Mouse (Mus musculus): ENCODE data around the gene Ccdc121.
A peak's percentile ranks its signal among the peaks of the same experiment; 100 is the strongest.

Gene Ccdc121

GRCm38 (mm10) chr1:181511307-181511706, at the start of gene Ccdc121:
TSS of gene Ccdc121 (minus strand) at chr1:181511451.
- no peak for DNase-seq

GRCm38 (mm10) chr1:181560325-181560724, 49.1 kb upstream of the Ccdc121 start:
- no peak for DNase-seq

GRCm38 (mm10) chr1:181559655-181560054, 48.4 kb upstream of the Ccdc121 start:
- DNase-seq: no peak

GRCm38 (mm10) chr1:181555475-181555874, 44.2 kb upstream of the Ccdc121 start:
- no peak for DNase-seq

GRCm38 (mm10) chr1:181552533-181553410, 41.5 kb upstream of the Ccdc121 start:
- no peak for DNase-seq

- no peak for DNase-seq
These were observed 39.6 kb upstream of the Ccdc121 start for GRCm38 (mm10) chr1:181550826-181551225.

- no peak for DNase-seq
These were observed 38.7 kb upstream of the Ccdc121 start for GRCm38 (mm10) chr1:181549987-181550386.

- DNase-seq: peak; percentile 60
These were observed 34.0 kb upstream of the Ccdc121 start for GRCm38 (mm10) chr1:181545044-181545772.

- DNase-seq: peak; percentile 19
These were observed 32.6 kb upstream of the Ccdc121 start for GRCm38 (mm10) chr1:181543711-181544383.

GRCm38 (mm10) chr1:181539846-181540769, 28.9 kb upstream of the Ccdc121 start:
- peak; percentile 9 for DNase-seq

- DNase-seq: no peak
These were observed 26.6 kb upstream of the Ccdc121 start for GRCm38 (mm10) chr1:181537627-181538525.

- DNase-seq: no peak
These were observed 24.1 kb upstream of the Ccdc121 start for GRCm38 (mm10) chr1:181535165-181535873.

- no peak for DNase-seq
These were observed 18.1 kb upstream of the Ccdc121 start for GRCm38 (mm10) chr1:181529368-181529767.

GRCm38 (mm10) chr1:181525996-181526395, 14.7 kb upstream of the Ccdc121 start:
- no peak for DNase-seq

GRCm38 (mm10) chr1:181523831-181524230, 12.6 kb upstream of the Ccdc121 start:
- no peak for DNase-seq

GRCm38 (mm10) chr1:181521401-181522091, 10.3 kb upstream of the Ccdc121 start:
- DNase-seq: no peak

GRCm38 (mm10) chr1:181519137-181519536, 7.9 kb upstream of the Ccdc121 start:
- no peak for DNase-seq

- no peak for DNase-seq
These were observed 6.8 kb upstream of the Ccdc121 start for GRCm38 (mm10) chr1:181518046-181518445.

- no peak for DNase-seq
These were observed 1.3 kb upstream of the Ccdc121 start for GRCm38 (mm10) chr1:181512430-181513129.

All from thymus, postnatal 14 days (tissue).